Mouse (Mus musculus) stomach, postnatal 0 days (tissue): Measurements from ENCODE around the gene Gm20854. TPM values are rescaled to one million over a fixed set of nuclear protein-coding genes. Genes with fewer than 3 reads are reported as not detected.
"Not testable (repeated sequence)": the region's sequence is repeated elsewhere in the genome, so short reads cannot be mapped to it uniquely, and the experiment has no call there.

Source experiments
- ATAC-seq: fragments of 200-750 bp; cut with Nextera tagmentation; 2 replicates; pipeline ENCODE4 v1.8.0; 2017; ENCODE audit not compliant: low FRiP score, low TSS enrichment
- DNase-seq: peaks from one replicate; pipeline ENCODE4 v3.0.0-alpha.2; 2016; ENCODE audit warnings: low spot score
- H3K27ac ChIP-seq: fragments of 300-500 bp; sonication (generic); replicated peaks from 2 replicates; pipeline ENCODE4 v1.5.1; 2014; ENCODE audit warnings: mild to moderate bottlenecking, control low read depth
- H3K27me3 ChIP-seq: fragments of 300-500 bp; sonication (generic); 2 replicates; pipeline ENCODE4 v1.6.1; 2014; ENCODE audit warnings: low read length; ENCODE audit not compliant: control insufficient read depth, insufficient read depth
- H3K36me3 ChIP-seq: fragments of 300-500 bp; sonication (generic); 2 replicates; pipeline ENCODE4 v1.6.1; 2014; ENCODE audit warnings: low read length, mixed read lengths; ENCODE audit not compliant: control insufficient read depth, insufficient read depth
- H3K4me1 ChIP-seq: fragments of 300-500 bp; sonication (generic); replicated peaks from 2 replicates; pipeline ENCODE4 v1.6.1; 2014; ENCODE audit warnings: antibody characterized with exemption; ENCODE audit not compliant: control insufficient read depth, insufficient read depth
- H3K4me2 ChIP-seq: fragments of 300-500 bp; sonication (generic); replicated peaks from 2 replicates; pipeline ENCODE4 v1.6.1; 2014; ENCODE audit warnings: low read depth, mild to moderate bottlenecking, control low read depth, moderate library complexity
- H3K4me3 ChIP-seq: fragments of 300-500 bp; sonication (generic); 2 replicates; pipeline ENCODE4 v1.5.1; 2014; ENCODE audit warnings: low read depth, low read length, control low read depth
- H3K9ac ChIP-seq: fragments of 300-500 bp; sonication (generic); 2 replicates; pipeline ENCODE4 v1.6.1; 2014; ENCODE audit warnings: mild to moderate bottlenecking, low read length, control low read depth, mixed read lengths
- H3K9me3 ChIP-seq: fragments of 300-500 bp; sonication (generic); 2 replicates; pipeline ENCODE4 v1.6.1; 2016; ENCODE audit warnings: low read length; ENCODE audit not compliant: control insufficient read depth
- WGBS: fragments of 180-500 bp; shearing (Covaris S2); extraction: QIAGEN DNeasy Blood & Tissue Kit; methylation state at CpG from one replicate; pipeline ENCODE4 v1.1.7; 2014; 5-methylcytosine and 5-hydroxymethylcytosine counted together
- polyA plus RNA-seq: library from polyadenylated mRNA; unstranded; fragments of >200 nt; fragmentation: Nextera tagmentation; extraction: Ambion mirVana; gene quantifications from 2 replicates; pipeline ENCODE4 v1.2.1, GENCODE M21; 2015

The Gm20854 gene
- not detected in 2 replicates for polyA plus RNA-seq

GRCm38 (mm10) chrY:85530808-85531207, at the start of gene Gm20854:
Gene Gm20854 (minus strand): TSS chrY:85530908.
- H3K27ac ChIP-seq, H3K4me2 ChIP-seq, H3K9ac ChIP-seq, H3K9me3 ChIP-seq, ATAC-seq, H3K27me3 ChIP-seq, DNase-seq, H3K4me1 ChIP-seq, H3K36me3 ChIP-seq, H3K4me3 ChIP-seq: not testable (repeated sequence)
- WGBS: no CpG with 5 or more reads among the region's 6 CpGs
